Mouse (Mus musculus): ENCODE results near the gene Arhgap22. TPM values are rescaled to one million over a fixed set of nuclear protein-coding genes. Genes with fewer than 3 reads are reported as not detected.

Gene Arhgap22
- polyA plus RNA-seq, 1 experiment from 2014 or later: 8.1 TPM

GRCm38 (mm10) chr14:33328369-33328768, 114.5 kb downstream of the Arhgap22 start:
- ATAC-seq (ENCODE audit: low read depth): no peak
- no peak overlapping the region for H3K4me2 ChIP-seq (ENCODE audit: low read depth, low read length)
- WGBS: 55% methylated on average over 5 of the region's 5 CpGs
- no peaks in the 10 kb centered on the region for H3K9me3 ChIP-seq (ENCODE audit: control insufficient read depth, low read length)
- no peak overlapping the region for H3K4me3 ChIP-seq (ENCODE audit: low read length)
- no peaks in the 10 kb centered on the region for H3K27me3 ChIP-seq (ENCODE audit: control insufficient read depth, insufficient read depth, low read depth, low read length)
- no peaks in the 10 kb centered on the region for H3K36me3 ChIP-seq (ENCODE audit: control insufficient read depth, insufficient read depth, low read length)
- H3K4me1 ChIP-seq (replicated peaks; ENCODE audit: control insufficient read depth, insufficient read depth, low read length): no peaks in the 10 kb centered on the region; the same call in 1 of the 2 replicates
- no peak overlapping the region for H3K9ac ChIP-seq (ENCODE audit: low read length)
- no peak overlapping the region for H3K27ac ChIP-seq (ENCODE audit: low read length)

- H3K4me2 ChIP-seq (ENCODE audit: low read depth, low read length): no peak overlapping the region
- H3K4me3 ChIP-seq (ENCODE audit: low read length): no peak overlapping the region
- no peak overlapping the region for H3K27ac ChIP-seq (ENCODE audit: low read length)
- H3K27me3 ChIP-seq (ENCODE audit: control insufficient read depth, insufficient read depth, low read depth, low read length): no peaks in the 10 kb centered on the region
- no peaks in the 10 kb centered on the region; the same call in 1 of the 2 replicates for H3K4me1 ChIP-seq (replicated peaks; ENCODE audit: control insufficient read depth, insufficient read depth, low read length)
- no peak overlapping the region for H3K9ac ChIP-seq (ENCODE audit: low read length)
- 87% methylated on average over 5 of the region's 5 CpGs for WGBS
- H3K36me3 ChIP-seq (ENCODE audit: control insufficient read depth, insufficient read depth, low read length): no peaks in the 10 kb centered on the region
- ATAC-seq (ENCODE audit: low read depth): no peak
- no peaks in the 10 kb centered on the region for H3K9me3 ChIP-seq (ENCODE audit: control insufficient read depth, low read length)
Observed at GRCm38 (mm10) chr14:33329297-33329805, 115.5 kb downstream of the Arhgap22 start.

DNA sequence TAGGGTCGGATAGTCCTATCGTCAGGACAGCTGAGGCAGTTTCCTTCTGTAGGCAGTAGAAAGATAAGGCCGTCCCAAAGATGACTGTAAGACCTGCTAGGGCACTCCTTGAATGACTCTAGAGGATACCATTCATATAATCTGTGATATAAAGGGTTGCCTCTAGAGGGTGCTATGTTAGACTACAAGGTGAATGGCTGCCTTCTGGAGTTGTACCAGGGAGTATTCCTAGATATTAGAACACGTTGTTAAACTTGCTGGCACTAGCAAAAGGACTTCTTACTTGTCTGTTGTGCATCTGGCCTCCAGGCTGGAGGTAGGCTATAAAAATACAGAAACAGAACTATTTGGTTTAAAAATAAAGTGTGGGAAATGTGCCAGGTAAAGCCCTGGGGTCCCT, 117.2 kb downstream of the Arhgap22 start:
- Histone ChIP-seq H3K36me3 (ENCODE audit: control insufficient read depth, insufficient read depth, low read length) (no peaks in the 10 kb centered on the region), H3K27ac (ENCODE audit: low read length) (no peak overlapping the region), H3K9me3 (ENCODE audit: control insufficient read depth, low read length) (no peaks in the 10 kb centered on the region), H3K4me2 (ENCODE audit: low read depth, low read length) (no peak overlapping the region), H3K9ac (ENCODE audit: low read length) (no peak overlapping the region), H3K4me1 (replicated peaks; ENCODE audit: control insufficient read depth, insufficient read depth, low read length) (peaks cover 4% of the 10 kb centered on the region), H3K4me3 (ENCODE audit: low read length) (no peak overlapping the region), H3K27me3 (ENCODE audit: control insufficient read depth, insufficient read depth, low read depth, low read length) (no peaks in the 10 kb centered on the region)
- no peak for ATAC-seq (ENCODE audit: low read depth)
- WGBS: 33% methylated on average over 4 of the region's 4 CpGs

- Histone ChIP-seq H3K4me3 (ENCODE audit: low read length) (no peak overlapping the region), H3K27me3 (ENCODE audit: control insufficient read depth, insufficient read depth, low read depth, low read length) (no peaks in the 10 kb centered on the region), H3K4me1 (replicated peaks; ENCODE audit: control insufficient read depth, insufficient read depth, low read length) (peaks cover 4% of the 10 kb centered on the region), H3K9me3 (ENCODE audit: control insufficient read depth, low read length) (no peaks in the 10 kb centered on the region), H3K4me2 (ENCODE audit: low read depth, low read length) (no peak overlapping the region), H3K9ac (ENCODE audit: low read length) (no peak overlapping the region), H3K27ac (ENCODE audit: low read length) (no peak overlapping the region), H3K36me3 (ENCODE audit: control insufficient read depth, insufficient read depth, low read length) (no peaks in the 10 kb centered on the region)
- ATAC-seq (ENCODE audit: low read depth): no peak
- WGBS: 34% methylated on average over 4 of the region's 4 CpGs
Observed at GRCm38 (mm10) chr14:33331627-33332026, 117.8 kb downstream of the Arhgap22 start.

DNA sequence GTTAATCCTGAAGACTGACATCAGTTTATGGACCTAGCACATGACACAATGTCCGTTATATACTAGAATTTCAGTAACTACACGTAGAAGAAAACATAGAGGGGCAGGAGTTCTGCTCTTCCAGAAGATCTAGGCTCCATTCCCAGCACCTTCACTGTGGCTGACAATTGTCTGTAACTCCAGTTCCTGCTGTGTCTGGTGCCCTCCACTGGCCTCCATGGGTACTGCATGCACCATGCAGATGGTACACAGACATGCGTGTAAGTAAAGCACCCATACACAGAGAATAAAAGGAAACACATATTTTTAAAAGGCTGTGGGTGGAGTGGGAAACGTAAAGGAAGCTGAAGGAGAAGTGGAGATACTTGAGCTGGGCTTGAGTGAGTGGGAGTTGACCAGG, 120.0 kb downstream of the Arhgap22 start:
- H3K27ac ChIP-seq (ENCODE audit: low read length): no peak overlapping the region
- no peaks in the 10 kb centered on the region for H3K36me3 ChIP-seq (ENCODE audit: control insufficient read depth, insufficient read depth, low read length)
- ATAC-seq (ENCODE audit: low read depth): no peak
- H3K27me3 ChIP-seq (ENCODE audit: control insufficient read depth, insufficient read depth, low read depth, low read length): no peaks in the 10 kb centered on the region
- no peak overlapping the region for H3K4me2 ChIP-seq (ENCODE audit: low read depth, low read length)
- H3K4me1 ChIP-seq (replicated peaks; ENCODE audit: control insufficient read depth, insufficient read depth, low read length): peaks cover 4% of the 10 kb centered on the region; the same call in 1 of the 2 replicates
- 71% methylated on average over 4 of the region's 4 CpGs for WGBS
- no peaks in the 10 kb centered on the region for H3K9me3 ChIP-seq (ENCODE audit: control insufficient read depth, low read length)
- no peak overlapping the region for H3K4me3 ChIP-seq (ENCODE audit: low read length)
- no peak overlapping the region for H3K9ac ChIP-seq (ENCODE audit: low read length)

DNA sequence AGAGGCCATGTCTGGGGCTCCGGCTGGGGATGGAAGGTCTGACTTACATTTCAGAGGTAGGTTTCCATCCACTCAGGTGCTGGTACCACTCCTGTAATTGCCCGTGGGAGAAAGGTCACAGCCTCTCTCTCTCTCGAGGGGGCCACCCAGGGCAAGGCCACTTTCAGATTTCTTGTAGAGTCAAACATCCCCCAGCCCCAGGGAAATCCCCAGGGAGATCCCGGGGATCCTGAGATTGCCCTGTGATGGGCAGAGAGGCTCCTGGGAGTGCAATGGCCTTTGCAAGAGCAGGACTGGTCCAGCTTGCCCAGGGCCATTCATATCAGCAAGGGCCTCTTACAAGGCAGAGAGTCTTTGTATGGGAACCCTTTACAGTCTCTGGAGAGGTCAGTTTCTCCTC, 120.6 kb downstream of the Arhgap22 start:
- Histone ChIP-seq H3K9ac (ENCODE audit: low read length) (no peak overlapping the region), H3K9me3 (ENCODE audit: control insufficient read depth, low read length) (no peaks in the 10 kb centered on the region), H3K27ac (ENCODE audit: low read length) (no peak overlapping the region), H3K4me1 (replicated peaks; ENCODE audit: control insufficient read depth, insufficient read depth, low read length) (peaks cover 4% of the 10 kb centered on the region; the same call in 1 of the 2 replicates), H3K4me2 (ENCODE audit: low read depth, low read length) (no peak overlapping the region), H3K4me3 (ENCODE audit: low read length) (no peak overlapping the region), H3K36me3 (ENCODE audit: control insufficient read depth, insufficient read depth, low read length) (no peaks in the 10 kb centered on the region), H3K27me3 (ENCODE audit: control insufficient read depth, insufficient read depth, low read depth, low read length) (no peaks in the 10 kb centered on the region)
- 63% methylated on average over 4 of the region's 4 CpGs for WGBS
- no peak for ATAC-seq (ENCODE audit: low read depth)

GRCm38 (mm10) chr14:33335733-33336132, 121.9 kb downstream of the Arhgap22 start:
- Histone ChIP-seq H3K9me3 (ENCODE audit: control insufficient read depth, low read length) (no peaks in the 10 kb centered on the region), H3K27me3 (ENCODE audit: control insufficient read depth, insufficient read depth, low read depth, low read length) (no peaks in the 10 kb centered on the region), H3K36me3 (ENCODE audit: control insufficient read depth, insufficient read depth, low read length) (no peaks in the 10 kb centered on the region), H3K27ac (ENCODE audit: low read length) (no peak overlapping the region), H3K9ac (ENCODE audit: low read length) (no peak overlapping the region), H3K4me3 (ENCODE audit: low read length) (no peak overlapping the region), H3K4me2 (ENCODE audit: low read depth, low read length) (no peak overlapping the region), H3K4me1 (replicated peaks; ENCODE audit: control insufficient read depth, insufficient read depth, low read length) (peaks cover 5% of the 10 kb centered on the region; the same call in 1 of the 2 replicates)
- 34% methylated on average over 6 of the region's 6 CpGs for WGBS
- ATAC-seq (ENCODE audit: low read depth): no peak

DNA sequence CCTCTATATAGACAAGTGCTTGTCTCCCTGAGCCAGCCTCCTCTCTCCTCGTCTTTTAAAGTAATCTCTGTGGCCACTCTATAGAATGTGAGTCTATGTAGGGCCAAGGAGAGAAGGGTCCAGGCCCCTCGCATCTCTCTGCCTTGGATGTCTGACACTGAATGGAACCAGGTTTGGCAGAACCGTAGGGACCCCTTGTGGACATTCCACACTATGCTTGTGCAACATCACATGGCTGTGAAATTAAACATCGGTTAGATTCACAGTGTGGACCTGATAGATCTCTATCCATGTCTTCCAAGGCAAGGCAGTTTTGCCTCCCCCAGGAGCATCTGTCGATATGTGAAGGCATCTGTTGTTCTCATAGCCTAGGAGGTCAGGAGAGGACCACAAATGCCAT, 124.9 kb downstream of the Arhgap22 start:
- 57% methylated on average over 5 of the region's 5 CpGs for WGBS
- H3K9me3 ChIP-seq (ENCODE audit: control insufficient read depth, low read length): no peaks in the 10 kb centered on the region
- no peaks in the 10 kb centered on the region for H3K36me3 ChIP-seq (ENCODE audit: control insufficient read depth, insufficient read depth, low read length)
- no peaks in the 10 kb centered on the region for H3K27me3 ChIP-seq (ENCODE audit: control insufficient read depth, insufficient read depth, low read depth, low read length)
- no peak overlapping the region for H3K4me2 ChIP-seq (ENCODE audit: low read depth, low read length)
- no peak overlapping the region for H3K4me3 ChIP-seq (ENCODE audit: low read length)
- H3K27ac ChIP-seq (ENCODE audit: low read length): no peak overlapping the region
- H3K9ac ChIP-seq (ENCODE audit: low read length): no peak overlapping the region
- no peak for ATAC-seq (ENCODE audit: low read depth)
- H3K4me1 ChIP-seq (replicated peaks; ENCODE audit: control insufficient read depth, insufficient read depth, low read length): peaks cover 11% of the 10 kb centered on the region; the same call in 1 of the 2 replicates

- WGBS: 80% methylated on average over 14 of the region's 14 CpGs
- no peak for ATAC-seq (ENCODE audit: low read depth)
Observed at GRCm38 (mm10) chr14:33343131-33343725, 129.4 kb downstream of the Arhgap22 start.

More at GRCm38 (mm10) chr14:33343131-33343725, 129.4 kb downstream of the Arhgap22 start:
- no peaks in the 10 kb centered on the region for H3K27me3 ChIP-seq (ENCODE audit: control insufficient read depth, insufficient read depth, low read depth, low read length)
- no peak overlapping the region for H3K4me2 ChIP-seq (ENCODE audit: low read depth, low read length)
- H3K9ac ChIP-seq (ENCODE audit: low read length): no peak overlapping the region
- H3K9me3 ChIP-seq (ENCODE audit: control insufficient read depth, low read length): no peaks in the 10 kb centered on the region
- H3K4me1 ChIP-seq (replicated peaks; ENCODE audit: control insufficient read depth, insufficient read depth, low read length): peaks cover 20% of the 10 kb centered on the region
- H3K27ac ChIP-seq (ENCODE audit: low read length): no peak overlapping the region
- no peaks in the 10 kb centered on the region for H3K36me3 ChIP-seq (ENCODE audit: control insufficient read depth, insufficient read depth, low read length)
- H3K4me3 ChIP-seq (ENCODE audit: low read length): no peak overlapping the region

All from lung, embryonic 16.5 days (tissue).